Mouse (Mus musculus) kidney, adult 11 months (tissue): Measurements from ENCODE around the gene Adamts4.

Experiments
- DNase-seq: peaks from one replicate; pipeline ENCODE4 v3.0.0; 2022

Adamts4 gene

DNA sequence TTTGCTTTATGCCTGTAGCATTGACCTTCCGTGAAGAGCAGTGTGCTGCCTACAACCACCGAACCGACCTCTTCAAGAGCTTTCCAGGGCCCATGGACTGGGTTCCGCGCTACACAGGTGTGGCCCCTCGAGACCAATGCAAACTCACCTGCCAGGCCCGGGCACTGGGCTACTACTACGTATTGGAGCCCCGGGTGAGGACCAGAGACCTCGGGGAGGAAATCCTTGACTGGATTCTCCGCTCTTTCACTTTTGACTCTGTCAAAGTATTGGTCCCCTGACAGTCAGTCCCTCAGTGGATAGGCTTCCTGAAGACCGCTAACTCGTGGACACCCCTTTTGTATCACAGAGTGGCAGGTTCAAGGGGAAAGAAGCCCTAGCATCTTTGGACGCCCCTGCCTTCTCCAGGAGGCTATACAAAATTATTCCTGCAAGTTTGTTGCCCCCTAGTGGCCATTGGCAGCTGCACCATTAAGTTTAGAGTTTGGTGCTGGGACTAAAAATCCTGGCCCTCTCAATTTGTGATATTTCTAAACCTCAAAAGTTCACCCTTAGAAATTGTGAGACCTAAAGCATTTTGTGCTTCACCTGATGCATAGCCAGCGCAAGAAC, 6.8 kb downstream of the Adamts4 start:
- DNase-seq: peak; percentile 57

- no peak for DNase-seq
These were observed 7.6 kb downstream of the Adamts4 start for GRCm38 (mm10) chr1:171257781-171258180.

GRCm38 (mm10) chr1:171258921-171259320, 8.7 kb downstream of the Adamts4 start:
- DNase-seq: no peak

DNA sequence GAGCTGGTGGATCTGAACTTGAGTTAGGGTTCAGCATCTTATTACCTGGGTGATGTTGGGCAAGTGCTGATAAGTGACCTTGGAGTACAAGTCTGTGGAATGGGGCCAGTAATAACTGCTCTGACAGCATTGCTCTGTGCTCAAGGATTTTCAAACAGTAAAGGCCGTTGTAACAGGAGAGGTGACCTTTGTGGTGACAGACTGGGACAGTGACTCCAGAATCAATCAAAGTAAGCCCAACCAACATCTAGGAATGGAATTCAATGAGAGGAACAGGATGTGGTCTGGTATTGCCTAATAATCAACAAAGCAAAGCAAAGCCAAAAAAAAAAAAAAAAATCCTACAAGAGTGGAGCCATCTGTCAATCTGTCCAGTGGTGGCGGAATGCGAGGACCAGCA, 10.1 kb downstream of the Adamts4 start:
- DNase-seq: no peak

- peak; percentile 57 for DNase-seq
These were observed 12.4 kb downstream of the Adamts4 start for GRCm38 (mm10) chr1:171262594-171263130.

- no peak for DNase-seq
These were observed 13.0 kb downstream of the Adamts4 start for GRCm38 (mm10) chr1:171263185-171263611.

GRCm38 (mm10) chr1:171263666-171264461, 13.6 kb downstream of the Adamts4 start:
- DNase-seq: no peak

- DNase-seq: no peak
These were observed 15.9 kb downstream of the Adamts4 start for GRCm38 (mm10) chr1:171265971-171266744.

- no peak for DNase-seq
These were observed 18.1 kb downstream of the Adamts4 start for GRCm38 (mm10) chr1:171268341-171268740.

- peak; percentile 94 for DNase-seq
These were observed 19.8 kb downstream of the Adamts4 start, which contains the start of gene B4galt3 for GRCm38 (mm10) chr1:171269848-171270572. Gene B4galt3, plus strand, starts transcription at chr1:171270328.

DNA sequence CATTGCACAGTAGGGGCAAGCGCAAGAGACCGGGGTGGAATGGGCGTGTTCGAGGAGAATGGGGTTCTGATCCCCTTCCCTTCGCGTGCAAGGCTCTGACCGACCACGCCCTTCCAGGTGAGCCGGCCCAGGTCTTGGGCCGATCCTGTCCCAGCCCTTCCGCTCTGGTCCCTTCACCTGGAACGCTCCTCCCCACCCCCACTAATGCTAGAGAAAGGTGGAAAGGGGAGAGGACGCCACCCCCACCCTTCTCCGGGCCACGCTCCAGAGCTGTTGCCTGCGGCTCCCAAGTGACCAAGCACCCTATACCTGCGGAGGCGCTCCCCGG, 20.3 kb downstream of the Adamts4 start:
- peak; percentile 80 for DNase-seq

DNA sequence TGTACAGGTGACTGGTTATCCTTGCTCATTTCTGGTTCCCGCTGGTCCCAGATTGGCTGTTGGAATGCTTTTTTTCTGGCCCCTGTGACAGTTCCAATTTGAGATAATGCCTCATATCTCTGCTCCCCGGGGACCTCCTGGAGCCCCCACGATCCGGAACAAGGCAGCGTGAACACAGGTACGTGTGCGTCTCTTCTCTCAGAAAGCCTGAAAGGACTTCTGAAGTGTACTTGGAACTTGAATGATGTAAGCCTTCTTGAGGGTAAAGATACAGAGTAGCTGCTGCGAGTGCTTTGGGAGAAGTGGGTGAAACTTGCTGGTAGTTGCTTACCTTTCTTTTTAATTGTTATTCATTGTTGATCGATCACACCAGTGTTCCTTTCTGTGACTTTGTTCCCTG, 21.0 kb downstream of the Adamts4 start:
- DNase-seq: no peak

DNA sequence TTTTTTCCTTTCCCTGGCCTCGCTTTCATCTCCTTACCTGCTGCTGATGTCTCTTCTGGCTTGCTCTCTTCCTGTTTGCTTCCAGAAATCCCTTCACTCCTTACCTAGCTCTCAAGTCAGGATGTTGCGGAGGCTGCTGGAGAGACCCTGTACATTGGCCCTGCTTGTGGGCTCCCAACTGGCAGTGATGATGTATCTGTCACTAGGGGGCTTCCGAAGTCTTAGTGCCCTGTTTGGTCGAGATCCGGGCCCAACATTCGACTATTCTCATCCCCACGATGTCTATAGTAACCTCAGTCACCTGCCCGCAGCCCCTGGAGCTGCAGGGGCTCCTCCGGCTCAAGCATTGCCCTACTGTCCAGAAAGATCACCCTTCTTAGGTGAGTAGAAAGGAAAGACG, 21.4 kb downstream of the Adamts4 start:
- no peak for DNase-seq

DNA sequence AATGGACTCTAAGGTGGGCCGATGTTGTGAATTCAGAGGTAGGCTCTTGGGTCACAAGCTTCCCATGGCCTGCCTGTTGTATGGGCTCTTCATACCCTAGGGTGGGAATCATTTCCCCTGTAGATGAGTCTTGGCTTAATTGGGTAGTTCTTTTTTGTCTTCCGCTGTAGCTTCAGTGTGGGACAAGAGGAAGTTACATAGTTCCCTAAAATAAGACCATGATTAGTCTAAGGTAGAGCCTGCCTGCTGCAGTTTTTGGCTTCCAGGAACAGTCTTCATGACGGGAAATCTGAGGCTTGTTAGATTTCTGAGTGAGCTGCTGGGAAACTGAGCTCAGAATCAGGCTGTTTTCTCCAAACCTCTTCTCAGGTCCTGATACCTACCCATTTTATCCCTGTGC, 21.9 kb downstream of the Adamts4 start:
- no peak for DNase-seq

DNA sequence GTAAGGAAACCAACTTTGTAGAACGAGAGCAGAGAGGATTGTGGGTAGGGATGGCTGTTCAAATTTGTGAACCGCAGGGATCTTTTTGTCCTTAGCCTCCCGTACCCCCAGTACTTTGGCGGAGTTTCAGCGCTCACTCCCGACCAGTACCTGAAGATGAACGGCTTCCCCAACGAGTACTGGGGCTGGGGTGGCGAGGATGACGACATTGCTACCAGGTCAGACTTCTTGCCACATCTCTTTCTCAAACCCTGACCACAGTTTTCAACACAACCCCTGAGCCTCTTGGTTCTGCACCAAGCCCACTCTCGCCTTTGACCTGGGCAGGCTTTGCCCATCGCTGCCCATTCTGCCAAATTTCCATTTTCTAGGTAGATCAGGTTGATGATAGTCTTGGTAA, 23.9 kb downstream of the Adamts4 start:
- DNase-seq: no peak

- no peak for DNase-seq
These were observed 25.0 kb downstream of the Adamts4 start for GRCm38 (mm10) chr1:171275144-171275734.

GRCm38 (mm10) chr1:171276110-171276748, 26.0 kb downstream of the Adamts4 start:
- no peak for DNase-seq

DNA sequence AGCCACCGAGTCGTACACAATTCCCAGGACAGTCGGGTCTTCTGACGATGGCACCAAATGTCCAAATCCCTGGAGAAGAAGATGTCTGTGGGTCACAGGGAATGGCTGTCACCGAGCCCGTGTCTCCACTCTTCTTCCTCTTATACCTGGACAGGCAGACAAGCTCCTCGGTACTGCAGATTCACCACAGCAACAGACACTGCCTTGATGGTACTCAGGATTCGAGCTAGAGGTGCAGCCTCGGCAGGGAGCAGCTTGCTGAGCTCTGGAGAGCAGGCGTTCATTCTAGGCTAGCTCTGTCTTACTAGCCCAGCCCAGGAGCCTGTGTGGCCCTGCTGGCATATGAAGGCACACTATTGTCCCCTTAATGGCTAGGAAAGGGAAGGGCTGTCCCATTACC, 27.5 kb downstream of the Adamts4 start:
- no peak for DNase-seq

- DNase-seq: peak; percentile 1
These were observed 28.2 kb downstream of the Adamts4 start for GRCm38 (mm10) chr1:171278436-171278835.

DNA sequence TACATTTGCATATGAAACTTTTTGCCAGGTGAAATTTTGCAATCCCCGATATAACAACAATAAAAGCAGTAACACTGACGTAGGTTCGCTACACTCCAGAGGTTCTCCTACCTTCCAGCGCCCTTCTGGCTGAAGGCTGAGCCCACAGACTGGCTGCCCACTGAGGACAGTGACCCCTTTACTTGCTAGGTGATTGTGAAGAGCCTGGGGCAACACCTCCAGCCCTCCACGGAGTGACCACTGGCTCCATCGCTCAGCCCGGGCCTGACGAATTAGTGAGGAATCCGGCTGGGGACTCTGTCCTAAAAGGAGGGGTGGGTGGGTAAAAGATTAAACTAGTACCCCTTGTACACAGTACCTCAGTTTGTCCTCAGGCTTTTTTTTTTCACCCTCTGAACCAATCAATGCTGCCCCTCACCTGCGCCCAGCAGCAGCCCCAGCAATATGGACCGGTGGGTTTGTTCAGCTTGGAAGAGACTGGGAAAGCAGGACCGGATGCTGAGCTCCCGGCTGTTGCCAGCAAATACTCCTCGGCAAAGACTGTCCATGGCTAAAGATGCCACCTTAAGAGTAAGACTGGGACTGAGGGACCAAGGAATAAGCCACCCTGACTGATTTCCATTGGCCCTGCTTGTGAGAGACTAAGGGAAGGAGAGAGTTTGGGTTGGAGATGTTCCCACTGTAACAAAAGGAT, 28.9 kb downstream of the Adamts4 start:
- DNase-seq: peak; percentile 3

DNA sequence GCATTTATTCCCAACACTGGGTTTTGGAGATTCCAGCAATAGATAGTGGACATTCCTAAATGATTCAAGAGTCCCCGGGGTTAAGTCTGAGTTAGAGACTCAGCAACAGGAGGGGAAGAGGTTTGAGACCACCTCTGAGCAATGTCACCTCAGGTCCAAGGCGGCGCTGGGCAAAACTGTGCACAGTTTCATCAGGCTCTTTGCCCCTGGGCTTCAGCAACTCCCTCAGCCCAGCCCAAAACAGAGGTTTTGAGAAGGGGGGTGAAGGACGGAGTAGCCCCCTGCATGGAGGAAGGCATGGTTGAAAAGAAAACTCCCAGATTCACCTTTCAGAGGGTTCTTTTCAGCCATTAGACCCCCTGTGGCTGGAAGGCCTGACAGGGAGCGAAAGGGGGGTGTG, 29.5 kb downstream of the Adamts4 start:
- peak; percentile 1 for DNase-seq
